Mouse (Mus musculus) effector memory CD4-positive, alpha-beta T cell, adult 5 months (primary cell): ENCODE data around the gene Gabrb1. TPM values are rescaled to one million over a fixed set of nuclear protein-coding genes. Genes with fewer than 3 reads are reported as not detected.

Experiments
- polyA plus RNA-seq: library from polyadenylated mRNA; unstranded; fragments of 100-300 nt; shearing (Covaris generic); gene quantifications from one replicate; pipeline ENCODE4 v1.2.1, GENCODE M21; 2017

Gabrb1 gene
- 0.02 TPM for polyA plus RNA-seq

DNA sequence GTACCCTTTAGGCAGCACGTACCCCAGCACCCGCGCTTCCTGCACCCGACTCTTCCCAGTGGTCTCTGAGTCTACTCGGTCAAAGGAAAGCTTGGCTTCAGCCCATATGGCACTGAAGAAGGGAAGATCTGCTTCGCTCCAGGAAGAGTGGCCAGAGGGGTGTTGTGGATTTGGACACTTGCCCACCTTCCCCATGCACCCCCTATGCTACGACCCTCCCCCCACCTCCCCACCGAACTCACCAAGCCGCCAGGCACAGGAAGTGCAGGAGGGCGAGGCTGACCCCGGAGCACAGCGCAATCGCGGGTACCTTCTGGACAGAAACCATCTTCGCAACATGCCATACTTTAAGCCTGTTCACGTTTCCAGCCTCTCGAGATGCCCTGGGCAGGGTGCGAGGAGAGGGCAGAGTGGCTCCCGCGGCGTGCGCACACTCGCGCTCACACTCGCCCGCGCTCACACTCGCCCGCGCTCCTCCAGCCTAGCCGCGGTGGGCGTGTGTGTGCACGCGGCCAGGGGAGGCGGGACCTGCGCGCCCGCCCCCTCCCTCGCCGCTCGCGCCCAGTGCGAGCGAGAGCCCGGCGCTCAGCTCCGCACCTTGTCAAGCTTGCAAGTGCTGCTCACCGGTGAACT is at the start of gene Gabrb1:
TSS of gene Gabrb1 (plus strand) at position 632 of the 633 bp plus-strand sequence.

DNA sequence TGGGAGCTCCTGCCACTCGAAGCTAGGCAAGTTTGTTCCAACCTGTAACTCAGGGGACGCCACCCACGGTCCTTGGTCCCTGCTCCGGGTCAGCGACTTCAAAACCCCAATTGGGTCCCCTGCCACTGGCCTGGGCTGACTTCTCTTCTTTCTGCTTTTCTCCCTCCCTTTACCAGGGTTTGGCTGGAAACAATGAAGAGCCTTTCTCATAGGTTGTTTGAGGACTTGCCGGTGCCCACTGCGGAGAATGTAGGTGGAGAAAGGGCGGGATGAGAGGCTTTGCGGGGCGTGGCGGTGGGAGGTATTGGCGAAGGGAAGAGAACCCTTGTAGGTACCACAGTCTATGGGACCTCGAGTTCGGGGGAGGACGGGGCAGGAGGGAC is 193 bp downstream of the Gabrb1 start, which contains the start of gene Gabra4:
TSS of gene Gabra4 (minus strand) at position 194 of the 383 bp plus-strand sequence.

DNA sequence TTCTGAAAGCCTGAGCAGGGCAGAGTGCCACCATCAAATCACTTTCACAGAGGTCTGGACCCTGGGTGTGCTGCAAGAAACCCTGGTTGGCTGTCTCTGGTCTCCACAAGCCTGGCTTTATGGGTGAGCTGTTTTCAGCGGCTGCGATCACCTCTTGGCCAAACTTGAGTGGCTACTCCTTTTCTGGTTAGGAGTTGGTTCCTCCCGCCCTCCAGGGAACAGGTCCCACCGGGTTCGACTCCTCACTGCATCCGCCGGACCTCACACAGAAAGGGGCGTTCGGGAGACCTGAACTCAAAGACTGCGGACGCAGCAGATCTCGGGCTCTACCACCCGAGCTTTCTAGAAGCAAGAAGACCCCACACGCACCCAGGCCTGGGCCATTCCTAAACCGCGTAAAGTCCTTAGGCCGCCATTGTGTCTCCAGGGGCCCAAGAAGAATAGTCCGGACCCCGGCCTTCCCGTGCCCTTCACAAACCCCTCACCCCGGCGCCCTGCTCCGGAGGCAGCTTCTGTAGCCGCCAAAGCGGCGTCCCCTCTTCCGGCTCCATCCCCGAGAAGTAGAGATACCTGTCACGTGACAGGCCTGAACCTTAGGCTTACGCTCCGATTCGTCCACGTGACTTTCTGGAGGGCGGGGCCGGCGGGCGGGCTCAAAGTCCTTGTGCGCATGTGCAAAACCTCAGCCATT is 509.8 kb downstream of the Gabrb1 start, which contains the start of gene Commd8:
TSS of gene Commd8 (minus strand) at position 596 of the 691 bp plus-strand sequence.

Other genes with a start within 250 kb of the Gabrb1 start
- gene Cox7b2, start 109.9 kb upstream of the Gabrb1 start, polyA plus RNA-seq = not detected
- 0.35 TPM for gene Gabra4, start 195 bp downstream of the Gabrb1 start, polyA plus RNA-seq